Mouse (Mus musculus) gastrocnemius, postnatal 10 days (tissue): ENCODE data around the gene Gnl3l. TPM values are rescaled to one million over a fixed set of nuclear protein-coding genes. Genes with fewer than 3 reads are reported as not detected.

Experiments
- DNase-seq: peaks from one replicate; pipeline ENCODE4 v3.0.0; 2021; ENCODE audit warnings: mixed read lengths
- long read RNA-seq, 2 experiments: library from polyadenylated mRNA; stranded (forward); transcript quantifications; one replicate each; pipeline ENCODE4 v2.0.0; 2021
- total RNA-seq, 2 experiments: library from RNA; stranded (reverse); gene quantifications; 2 replicates each; pipeline ENCODE4 v1.2.3; 2021

Gnl3l gene
- total RNA-seq: 10 to 100 TPM; 34.3 to 36.0 TPM
- long read RNA-seq, experiment 1, full-length matches to known transcripts: 8 of 10 reads
- long read RNA-seq, experiment 1, partial matches to known transcripts: 0 of 10 reads
- long read RNA-seq, experiment 1, other reads (novel, unspliced or antisense): 2 of 10 reads
- long read RNA-seq, experiment 2, full-length matches to known transcripts: 5 of 14 reads
- long read RNA-seq, experiment 2, partial matches to known transcripts: 3 of 14 reads
- long read RNA-seq, experiment 2, other reads (novel, unspliced or antisense): 6 of 14 reads

- DNase-seq: peak; percentile 85
Observed at GRCm38 (mm10) chrX:151016938-151017877, at the start of gene Gnl3l. Gene Gnl3l, minus strand, starts transcription at chrX:151017322.

DNA sequence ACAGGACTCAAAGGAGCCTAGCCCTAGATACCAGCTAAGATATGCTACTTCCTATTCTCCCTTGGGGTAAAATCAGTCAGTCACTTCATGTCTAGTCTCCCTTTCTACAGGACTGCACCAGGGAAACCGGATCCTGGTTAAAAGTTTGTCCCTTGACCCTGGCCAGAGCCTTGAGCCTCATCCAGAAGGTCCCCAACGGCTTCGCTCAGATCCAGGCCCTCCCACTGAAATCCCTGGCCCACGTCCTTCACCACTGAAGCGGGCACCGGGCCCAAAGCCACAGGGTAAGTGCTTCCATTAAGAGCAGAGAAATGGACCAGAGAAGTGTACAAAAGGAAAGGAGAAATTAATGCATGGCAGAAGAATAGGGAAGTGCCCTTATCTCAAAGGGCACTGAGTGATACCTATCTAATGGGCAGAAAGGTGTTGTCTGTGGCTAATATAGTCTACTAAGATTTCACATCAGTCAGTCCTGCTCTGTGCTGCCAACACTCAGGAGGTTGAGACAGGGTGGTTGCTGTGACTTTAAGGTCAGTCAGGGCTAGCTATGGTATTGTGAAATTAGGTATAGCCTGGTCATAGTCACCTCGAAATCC lies 49.0 kb upstream of the Gnl3l start:
- DNase-seq: no peak

DNA sequence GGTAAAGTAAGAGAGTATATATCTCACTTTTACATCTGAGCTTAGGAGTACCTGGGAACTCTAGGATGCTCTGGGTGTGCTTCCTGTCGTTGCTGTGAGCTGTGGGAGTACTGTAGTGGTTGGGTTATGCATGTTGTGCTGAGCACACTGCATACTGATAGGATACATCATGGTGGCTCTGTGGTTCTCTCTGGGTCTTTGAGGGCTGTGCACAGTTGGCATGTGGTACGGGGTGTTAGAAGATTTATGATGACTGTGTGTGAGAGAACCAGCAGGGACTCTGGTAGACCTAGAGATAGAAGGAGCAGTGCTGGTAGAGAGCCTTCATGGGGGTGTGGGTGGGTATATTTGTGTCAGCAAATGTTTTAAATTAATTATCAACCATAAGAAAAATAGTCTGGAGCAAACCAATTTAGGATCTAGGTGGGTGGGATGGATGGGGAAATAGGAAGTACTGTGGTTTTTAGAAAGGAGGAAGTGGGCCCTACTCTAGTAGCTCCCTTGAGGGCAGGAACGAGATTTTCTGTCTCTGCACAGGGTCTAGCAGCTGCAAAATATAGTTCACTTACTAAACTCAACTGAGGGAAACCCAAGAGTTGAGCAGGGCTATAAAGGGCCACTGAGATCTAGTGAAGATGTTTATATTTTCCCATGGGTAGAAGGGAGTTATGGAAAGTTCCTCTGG lies 44.6 kb upstream of the Gnl3l start:
- DNase-seq: no peak

DNA sequence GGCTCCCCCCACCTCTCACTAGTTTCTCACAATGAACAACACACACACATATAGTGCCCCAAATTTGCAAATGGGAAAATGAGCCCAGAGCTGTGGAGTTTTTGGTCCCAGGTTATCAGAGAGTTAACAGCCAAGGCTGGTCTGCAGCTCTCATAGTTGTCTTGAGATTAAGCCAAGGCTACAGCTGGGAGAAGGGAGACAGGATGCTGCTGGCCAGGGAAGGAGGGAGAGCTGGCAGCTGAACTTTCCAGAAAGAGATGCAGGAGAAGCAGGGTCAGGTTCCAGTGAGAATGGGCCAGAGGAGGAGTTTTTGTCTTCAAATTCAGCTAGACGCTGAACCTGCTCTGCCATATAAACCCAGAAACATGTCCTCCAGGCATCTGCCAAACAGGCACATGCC lies 42.2 kb upstream of the Gnl3l start:
- DNase-seq: no peak

- DNase-seq: peak; percentile 25
Observed at GRCm38 (mm10) chrX:151055559-151055958, 38.4 kb upstream of the Gnl3l start.

GRCm38 (mm10) chrX:151054489-151054888 lies 37.4 kb upstream of the Gnl3l start:
- peak; percentile 17 for DNase-seq

GRCm38 (mm10) chrX:151050337-151050736 lies 33.2 kb upstream of the Gnl3l start:
- peak; percentile 10 for DNase-seq

DNA sequence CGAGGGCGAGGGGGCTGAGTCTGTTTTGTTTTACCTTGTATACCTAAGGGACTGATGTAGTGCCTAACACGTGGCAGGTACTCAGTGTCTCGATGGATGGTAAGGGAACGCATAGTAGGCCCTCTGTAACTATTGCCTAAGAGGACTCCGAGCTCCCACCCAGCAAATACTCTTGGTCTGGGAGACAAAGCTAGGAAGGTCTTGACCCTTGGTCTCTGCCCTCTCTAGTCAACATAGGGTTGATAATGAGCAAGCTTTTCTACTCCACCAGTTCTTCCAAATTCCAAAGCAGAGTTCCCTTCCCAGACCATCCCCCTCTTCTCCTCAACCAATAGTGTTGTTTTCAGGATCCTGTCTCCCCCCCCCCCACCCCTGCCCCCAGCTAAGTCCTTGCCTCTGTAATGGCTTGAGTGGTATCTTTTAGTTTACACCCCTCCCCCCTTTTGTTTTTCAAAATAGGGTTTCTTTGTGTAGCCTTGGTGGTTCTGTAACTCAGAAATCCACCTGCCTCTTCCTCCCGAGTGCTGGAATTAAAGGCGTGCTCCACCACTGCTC lies 32.6 kb upstream of the Gnl3l start:
- no peak for DNase-seq

DNA sequence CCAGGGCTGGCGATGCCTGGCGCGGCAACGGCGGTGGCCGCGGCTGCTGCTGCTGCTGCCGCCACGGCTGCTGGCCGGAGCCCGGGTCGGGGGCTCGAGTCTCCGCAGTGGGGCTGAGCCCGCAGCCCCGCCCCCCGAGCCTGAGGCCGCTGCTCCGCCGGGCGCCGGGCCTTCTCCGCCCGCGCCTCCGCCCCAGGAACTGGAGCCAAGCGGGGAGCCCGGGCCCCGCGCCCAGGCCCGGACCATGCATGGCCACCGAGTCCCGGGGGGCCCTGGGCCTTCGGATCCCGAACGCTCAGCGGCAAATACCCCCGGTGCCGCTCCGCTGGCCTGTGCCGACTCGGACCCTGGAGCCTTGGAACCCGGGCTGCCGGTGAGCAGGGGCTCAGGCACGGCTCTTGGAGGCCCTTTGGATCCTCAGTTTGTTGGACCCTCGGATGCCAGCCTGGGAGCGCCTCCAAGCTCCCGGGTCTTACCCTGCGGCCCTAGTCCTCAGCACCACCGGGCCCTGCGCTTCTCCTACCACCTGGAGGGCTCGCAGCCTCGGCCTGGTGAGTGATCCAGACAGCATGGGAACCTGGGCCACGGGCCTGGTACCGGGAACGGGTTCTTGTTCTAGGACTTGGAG lies 30.4 kb upstream of the Gnl3l start:
- peak; percentile 40 for DNase-seq

- DNase-seq: peak; percentile 84
Observed at GRCm38 (mm10) chrX:151046777-151047430, 29.8 kb upstream of the Gnl3l start.

- peak; percentile 12 for DNase-seq
Observed at GRCm38 (mm10) chrX:151046321-151046720, 29.2 kb upstream of the Gnl3l start.

GRCm38 (mm10) chrX:151045850-151046249 lies 28.7 kb upstream of the Gnl3l start, which contains the start of gene Fgd1:
Gene Fgd1, plus strand, starts transcription at chrX:151046150.
- no peak for DNase-seq

GRCm38 (mm10) chrX:151041223-151041622 lies 24.1 kb upstream of the Gnl3l start:
- DNase-seq: no peak

GRCm38 (mm10) chrX:151031400-151031799 lies 14.3 kb upstream of the Gnl3l start:
- DNase-seq: no peak

DNA sequence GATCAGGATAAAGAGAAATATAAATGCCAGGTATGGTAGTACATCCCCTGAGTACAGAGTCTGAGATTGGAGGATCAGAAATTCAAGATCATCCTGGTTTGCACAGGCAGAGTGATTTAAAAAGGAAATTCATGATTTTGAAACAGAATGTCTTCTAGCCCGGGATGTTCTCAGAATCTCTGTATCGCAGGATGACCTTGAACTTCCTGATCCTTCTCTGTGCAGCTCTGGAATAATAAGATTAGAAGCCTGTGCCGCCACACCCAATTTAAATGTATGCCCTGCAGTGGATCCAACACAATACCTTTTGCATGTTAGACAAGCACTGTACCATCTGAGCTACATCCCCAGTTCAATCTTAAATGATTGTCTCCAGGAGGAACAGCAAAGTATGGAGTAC lies 1.7 kb upstream of the Gnl3l start:
- no peak for DNase-seq

DNA sequence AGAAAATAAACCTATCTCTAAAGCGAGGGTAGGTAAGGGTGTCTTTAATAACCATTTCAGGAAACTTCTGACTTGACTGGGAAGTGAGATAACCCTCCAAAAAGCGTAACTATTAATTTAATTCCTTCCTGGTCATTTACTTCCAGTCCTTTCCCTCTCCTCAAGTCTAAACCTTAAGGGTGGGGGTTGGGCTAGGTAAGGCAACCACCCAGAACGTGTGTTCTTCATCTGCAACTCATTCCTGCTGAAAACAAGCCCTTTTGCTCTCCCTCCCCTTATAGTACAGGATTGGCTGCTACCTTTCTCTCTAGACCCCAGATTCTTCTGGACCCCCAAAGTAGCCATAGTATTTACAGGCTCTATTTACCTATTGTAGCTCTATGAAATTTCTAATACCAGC lies 775 bp upstream of the Gnl3l start:
- no peak for DNase-seq

DNA sequence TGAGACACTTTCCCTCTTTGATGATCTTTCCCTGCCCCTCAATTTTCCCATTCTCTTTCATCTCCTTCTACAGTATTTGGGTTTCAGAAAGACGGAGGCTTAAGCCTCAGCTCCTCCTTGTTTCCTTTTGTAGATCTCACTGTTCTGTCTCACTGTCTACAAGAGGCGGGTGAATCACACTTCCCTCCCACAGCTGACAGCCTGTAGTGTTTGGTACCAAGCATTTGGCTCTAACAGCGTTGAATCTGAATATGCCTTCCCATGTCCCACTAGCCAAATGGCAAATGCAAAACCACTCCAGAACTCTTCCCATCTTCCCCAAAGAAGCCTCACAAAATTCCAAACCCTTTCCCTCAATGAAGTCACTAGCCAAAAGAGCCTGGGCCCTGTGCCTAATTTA lies 20.3 kb downstream of the Gnl3l start:
- DNase-seq: no peak

DNA sequence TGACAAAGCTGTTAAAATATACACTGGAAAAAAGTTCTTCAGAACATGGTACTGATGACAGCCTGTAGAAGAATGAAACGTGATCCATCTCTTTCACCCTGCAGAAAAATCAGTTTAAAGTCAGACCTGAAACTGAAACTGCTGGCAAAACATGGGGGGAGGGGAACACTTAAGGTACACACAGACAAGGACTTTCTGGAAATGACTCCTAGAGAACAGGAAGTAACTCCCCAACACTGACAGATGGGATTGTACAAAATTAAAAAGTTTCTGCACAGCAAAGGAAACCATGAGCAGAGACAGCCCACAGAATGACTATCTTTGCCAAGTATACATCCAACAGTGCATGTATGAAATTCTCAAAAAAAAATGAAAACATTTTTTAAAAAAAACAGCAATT lies 35.5 kb downstream of the Gnl3l start:
- no peak for DNase-seq

DNA sequence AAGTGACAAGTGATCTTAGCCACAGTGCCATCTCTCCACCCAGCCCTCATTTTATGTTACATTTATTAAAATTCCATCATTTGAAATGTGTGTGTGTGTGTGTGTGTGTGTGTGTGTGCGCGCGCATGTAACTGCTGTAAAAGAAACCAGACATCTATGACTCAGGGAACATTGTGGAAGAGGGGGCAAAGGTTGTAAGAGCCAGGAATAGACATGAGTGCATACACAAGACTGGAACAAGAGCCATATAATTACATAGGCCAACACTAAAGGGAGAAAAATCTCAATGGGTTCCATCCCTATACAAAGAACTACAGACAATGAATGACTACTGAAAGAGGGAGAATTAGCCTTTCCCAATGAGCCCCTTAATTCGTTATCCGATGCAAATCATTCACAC lies 41.7 kb downstream of the Gnl3l start:
- DNase-seq: no peak

GRCm38 (mm10) chrX:150963027-150963426 lies 54.1 kb downstream of the Gnl3l start:
- DNase-seq: no peak

- no peak for DNase-seq
Observed at GRCm38 (mm10) chrX:150960702-150961101, 56.4 kb downstream of the Gnl3l start.
